Mouse (Mus musculus): ENCODE measurements around the gene Kank1. TPM values are rescaled to one million over a fixed set of nuclear protein-coding genes. Genes with fewer than 3 reads are reported as not detected.

Kank1 gene
- polyA plus RNA-seq, 1 experiment from 2014 or later, result 8.2 TPM

DNA sequence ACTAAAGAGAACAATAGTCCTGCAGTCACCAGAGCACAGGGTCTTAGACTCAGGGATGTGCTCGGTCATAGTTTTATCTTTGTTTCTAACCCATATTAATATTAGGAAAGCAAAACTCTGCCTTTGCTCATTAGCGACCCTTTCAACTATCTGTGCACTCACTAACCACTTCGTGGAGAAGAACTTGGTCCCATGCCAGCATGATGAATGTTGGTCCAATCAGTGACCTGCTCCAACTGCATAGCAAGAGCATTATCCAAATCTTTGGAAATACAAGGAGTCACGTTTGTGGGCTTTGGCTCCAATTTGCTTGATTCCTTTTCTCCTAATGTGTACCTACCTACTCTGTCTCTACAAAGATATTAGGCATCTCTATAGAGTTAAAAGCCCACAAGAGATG lies 204.0 kb downstream of the Kank1 start:
- H3K27me3 ChIP-seq (ENCODE audit: insufficient read depth, low read length), result no peaks in the 10 kb centered on the region
- TF ChIP-seq CTCF (IDR thresholded peaks at IDR 0.05; ENCODE audit: low read depth), result no peak
- TF ChIP-seq EP300 (IDR thresholded peaks at IDR 0.05; ENCODE audit: low read depth), result no peak
- no peak overlapping the region for H3K4me2 ChIP-seq (ENCODE audit: low read depth, low read length)
- no peak overlapping the region for H3K27ac ChIP-seq (ENCODE audit: low read depth)
- H3K36me3 ChIP-seq (replicated peaks; ENCODE audit: insufficient read depth, low read length), result no peaks in the 10 kb centered on the region
- no peak for ATAC-seq
- H3K9me3 ChIP-seq (ENCODE audit: low read length), result no peaks in the 10 kb centered on the region
- no peak overlapping the region for H3K4me3 ChIP-seq (ENCODE audit: low read depth, low read length)
- WGBS (ENCODE audit: insufficient replicate concordance), result 62% methylated on average over 4 of the region's 4 CpGs
- H3K9ac ChIP-seq (replicated peaks), result no peak overlapping the region
- no peaks in the 10 kb centered on the region for H3K4me1 ChIP-seq (ENCODE audit: insufficient read depth)
- DNase-seq, result no peak

DNA sequence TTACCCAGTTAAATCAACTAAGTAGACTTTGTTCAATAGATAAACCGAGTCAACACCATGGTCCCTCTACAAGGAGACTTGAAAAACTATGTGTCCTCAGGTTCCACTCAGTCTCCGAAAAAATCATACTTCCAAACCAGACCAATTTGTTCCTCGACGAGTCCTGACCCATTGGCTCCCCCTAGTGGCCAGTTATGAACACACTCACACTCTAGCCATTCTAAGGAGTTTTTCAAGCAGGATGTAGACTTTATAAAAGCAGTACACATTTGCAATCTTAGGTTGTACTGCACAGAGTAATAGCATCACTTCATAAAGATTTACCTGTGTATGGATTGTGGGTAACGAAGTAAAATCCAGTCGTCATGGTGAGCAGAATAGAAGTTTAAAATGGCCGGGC lies 208.3 kb downstream of the Kank1 start:
- no peaks in the 10 kb centered on the region for H3K9me3 ChIP-seq (ENCODE audit: low read length)
- no peak overlapping the region for H3K4me2 ChIP-seq (ENCODE audit: low read depth, low read length)
- no peaks in the 10 kb centered on the region for H3K4me1 ChIP-seq (ENCODE audit: insufficient read depth)
- DNase-seq (peak; percentile 71), ATAC-seq (no peak)
- no peak overlapping the region for H3K4me3 ChIP-seq (ENCODE audit: low read depth, low read length)
- no peak overlapping the region for H3K9ac ChIP-seq (replicated peaks)
- TF ChIP-seq EP300 (IDR thresholded peaks at IDR 0.05; ENCODE audit: low read depth), result no peak
- peak; percentile 94 for TF ChIP-seq CTCF (IDR thresholded peaks at IDR 0.05; ENCODE audit: low read depth)
- H3K27ac ChIP-seq (ENCODE audit: low read depth), result no peak overlapping the region
- H3K36me3 ChIP-seq (replicated peaks; ENCODE audit: insufficient read depth, low read length), result no peaks in the 10 kb centered on the region
- 24% methylated on average over 7 of the region's 7 CpGs for WGBS (ENCODE audit: insufficient replicate concordance)
- no peaks in the 10 kb centered on the region for H3K27me3 ChIP-seq (ENCODE audit: insufficient read depth, low read length)

DNA sequence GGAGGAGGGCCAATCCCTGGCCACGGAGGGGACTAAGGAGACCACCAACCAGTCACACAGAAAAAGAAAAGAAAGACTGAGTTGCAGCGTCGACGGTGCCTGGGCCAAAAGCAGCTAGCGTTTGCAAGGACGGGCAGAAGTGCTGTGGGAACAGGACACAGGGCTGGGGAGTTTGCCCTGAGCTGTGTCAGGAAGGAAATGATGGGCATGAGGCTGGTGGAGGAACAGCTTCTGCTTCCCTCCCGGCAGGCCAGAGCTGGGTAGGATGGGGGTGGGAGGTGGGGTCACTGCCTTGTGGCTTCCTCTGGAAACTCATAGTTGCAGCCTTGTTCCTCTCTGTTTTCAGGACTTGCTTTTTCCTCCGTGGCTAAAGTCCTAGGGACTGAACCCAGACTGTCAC lies 209.1 kb downstream of the Kank1 start:
- TF ChIP-seq CTCF (IDR thresholded peaks at IDR 0.05; ENCODE audit: low read depth), result no peak
- TF ChIP-seq EP300 (IDR thresholded peaks at IDR 0.05; ENCODE audit: low read depth), result no peak
- DNase-seq, result no peak
- no peak overlapping the region for H3K27ac ChIP-seq (ENCODE audit: low read depth)

DNA sequence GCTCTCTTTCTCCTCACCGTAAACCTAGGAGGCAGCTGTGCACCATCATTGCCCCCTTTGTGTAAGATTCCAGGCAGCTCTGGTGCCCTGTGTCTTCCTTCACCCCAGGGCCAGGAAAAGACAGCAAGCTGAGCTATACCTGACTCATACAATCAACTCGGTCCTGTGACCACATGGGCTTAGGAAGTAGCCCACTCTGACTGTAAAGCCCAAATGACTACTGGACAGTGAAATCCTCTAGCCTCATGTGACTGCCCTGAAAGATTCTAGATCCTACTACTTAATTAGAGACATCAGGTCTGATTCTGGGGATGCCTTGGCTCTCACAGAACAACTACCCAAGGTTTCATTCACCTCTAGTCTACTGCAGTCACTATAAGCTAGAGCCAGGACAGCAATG lies 209.9 kb downstream of the Kank1 start:
- ATAC-seq, result no peak
- TF ChIP-seq EP300 (IDR thresholded peaks at IDR 0.05; ENCODE audit: low read depth), result no peak
- TF ChIP-seq CTCF (IDR thresholded peaks at IDR 0.05; ENCODE audit: low read depth), result no peak
- 63% methylated on average over 2 of the region's 2 CpGs for WGBS (ENCODE audit: insufficient replicate concordance)

More for the DNA sequence above, 209.1 kb downstream of the Kank1 start:
- Histone ChIP-seq H3K9me3 (ENCODE audit: low read length) (no peaks in the 10 kb centered on the region), H3K36me3 (replicated peaks; ENCODE audit: insufficient read depth, low read length) (no peaks in the 10 kb centered on the region), H3K4me1 (ENCODE audit: insufficient read depth) (no peaks in the 10 kb centered on the region), H3K4me2 (ENCODE audit: low read depth, low read length) (no peak overlapping the region), H3K27me3 (ENCODE audit: insufficient read depth, low read length) (no peaks in the 10 kb centered on the region), H3K4me3 (ENCODE audit: low read depth, low read length) (no peak overlapping the region), H3K9ac (replicated peaks) (no peak overlapping the region)
- ATAC-seq, result no peak
- 27% methylated on average over 8 of the region's 8 CpGs for WGBS (ENCODE audit: insufficient replicate concordance)

DNA sequence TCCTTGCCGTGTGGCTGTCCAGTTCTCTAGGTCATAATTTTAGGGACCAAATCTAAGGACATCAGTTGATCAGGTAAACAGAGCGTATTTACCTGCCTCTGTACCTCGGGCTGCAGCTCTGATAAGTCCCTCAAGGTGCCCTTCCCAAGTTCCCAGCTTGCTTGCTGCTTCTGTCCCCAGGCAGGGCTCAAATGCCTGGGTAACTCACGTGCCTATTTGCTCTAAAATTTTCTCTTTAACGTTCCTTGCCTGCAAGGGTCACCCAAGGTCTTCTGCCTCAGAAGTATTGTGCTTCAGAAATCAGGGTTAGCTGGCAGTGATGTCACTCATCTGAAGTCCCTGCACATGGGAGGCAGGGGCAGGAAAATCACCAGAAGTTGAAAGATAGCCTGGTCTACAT lies 210.6 kb downstream of the Kank1 start:
- Histone ChIP-seq H3K27me3 (ENCODE audit: insufficient read depth, low read length) (no peaks in the 10 kb centered on the region), H3K4me3 (ENCODE audit: low read depth, low read length) (no peak overlapping the region), H3K9me3 (ENCODE audit: low read length) (no peaks in the 10 kb centered on the region), H3K4me2 (ENCODE audit: low read depth, low read length) (no peak overlapping the region), H3K4me1 (ENCODE audit: insufficient read depth) (no peaks in the 10 kb centered on the region), H3K36me3 (replicated peaks; ENCODE audit: insufficient read depth, low read length) (no peaks in the 10 kb centered on the region), H3K9ac (replicated peaks) (no peak overlapping the region), H3K27ac (ENCODE audit: low read depth) (no peak overlapping the region)
- ATAC-seq, result no peak
- 55% methylated on average over 5 of the region's 5 CpGs for WGBS (ENCODE audit: insufficient replicate concordance)
- TF ChIP-seq EP300 (IDR thresholded peaks at IDR 0.05; ENCODE audit: low read depth) (no peak), CTCF (IDR thresholded peaks at IDR 0.05; ENCODE audit: low read depth) (no peak)
- no peak for DNase-seq

More for the DNA sequence above, 209.9 kb downstream of the Kank1 start:
- Histone ChIP-seq H3K36me3 (replicated peaks; ENCODE audit: insufficient read depth, low read length) (no peaks in the 10 kb centered on the region), H3K27me3 (ENCODE audit: insufficient read depth, low read length) (no peaks in the 10 kb centered on the region), H3K4me3 (ENCODE audit: low read depth, low read length) (no peak overlapping the region), H3K9ac (replicated peaks) (no peak overlapping the region), H3K9me3 (ENCODE audit: low read length) (no peaks in the 10 kb centered on the region), H3K4me2 (ENCODE audit: low read depth, low read length) (no peak overlapping the region), H3K27ac (ENCODE audit: low read depth) (no peak overlapping the region), H3K4me1 (ENCODE audit: insufficient read depth) (no peaks in the 10 kb centered on the region)
- no peak for DNase-seq

DNA sequence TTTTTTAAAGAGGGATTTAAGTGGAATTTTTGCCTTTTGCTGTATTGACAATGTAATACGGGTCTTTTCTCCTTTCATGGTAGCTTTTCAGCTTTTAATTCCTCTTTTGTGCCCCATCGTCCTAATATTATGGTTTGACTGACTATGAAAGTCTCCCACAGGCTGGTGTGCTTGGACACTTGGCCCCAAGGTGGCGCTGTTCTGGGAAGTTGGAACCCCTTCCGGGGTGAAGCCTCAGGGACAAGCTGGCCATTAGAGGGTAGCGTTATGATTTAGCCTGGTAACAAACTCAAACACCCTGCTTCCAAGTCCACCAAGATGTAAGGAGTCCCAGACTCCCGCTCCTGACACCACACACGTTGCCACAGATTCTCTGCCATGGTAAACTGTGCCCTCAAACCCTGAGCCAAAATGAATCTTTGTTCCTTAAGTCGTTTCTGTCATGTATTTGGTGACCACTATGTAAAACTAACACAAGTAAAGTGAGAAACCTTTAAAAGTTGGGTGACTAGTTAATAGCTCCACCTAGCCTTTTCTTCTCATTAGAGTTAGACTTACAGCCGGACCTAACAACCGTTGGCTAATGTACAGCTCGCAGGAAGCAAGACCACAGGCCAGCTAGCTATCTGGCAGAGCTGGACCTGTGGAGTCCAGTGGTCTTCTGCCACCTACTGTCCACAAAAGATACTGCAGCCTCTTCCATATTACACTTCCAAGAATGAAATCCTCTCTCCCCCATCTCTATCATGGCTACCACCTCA lies 214.3 kb downstream of the Kank1 start:
- Histone ChIP-seq H3K4me2 (ENCODE audit: low read depth, low read length) (no peak overlapping the region), H3K36me3 (replicated peaks; ENCODE audit: insufficient read depth, low read length) (no peaks in the 10 kb centered on the region), H3K9ac (replicated peaks) (no peak overlapping the region), H3K4me3 (ENCODE audit: low read depth, low read length) (no peak overlapping the region), H3K4me1 (ENCODE audit: insufficient read depth) (no peaks in the 10 kb centered on the region), H3K27me3 (ENCODE audit: insufficient read depth, low read length) (no peaks in the 10 kb centered on the region), H3K9me3 (ENCODE audit: low read length) (no peaks in the 10 kb centered on the region), H3K27ac (ENCODE audit: low read depth) (no peak overlapping the region)
- TF ChIP-seq EP300 (IDR thresholded peaks at IDR 0.05; ENCODE audit: low read depth) (no peak), CTCF (IDR thresholded peaks at IDR 0.05; ENCODE audit: low read depth) (peak; percentile 79)
- peak; percentile 43; the same call in 1 of the 2 replicates for ATAC-seq
- DNase-seq, result peak; percentile 47
- WGBS (ENCODE audit: insufficient replicate concordance), result 40% methylated on average over 11 of the region's 11 CpGs
